Mouse (Mus musculus) liver, adult 2 months (tissue): ENCODE measurements around the gene Usp50. TPM values are rescaled to one million over a fixed set of nuclear protein-coding genes. Genes with fewer than 3 reads are reported as not detected.

Source experiments
- DNase-seq: peaks from one replicate; pipeline ENCODE4 v3.0.0-alpha.2; 2011; ENCODE audit warnings: low read depth, low spot score; ENCODE audit errors: extremely low read depth
- H3K27ac ChIP-seq: fragments of 200-500 bp; replicated peaks from 2 replicates; pipeline ENCODE4 v1.5.1; 2012; ENCODE audit warnings: low read depth, mild to moderate bottlenecking, control low read depth, inconsistent platforms, low read length; ENCODE audit not compliant: insufficient read depth
- H3K27me3 ChIP-seq: fragments of 200-500 bp; 2 replicates; pipeline ENCODE4 v1.6.1; 2012; ENCODE audit warnings: mild to moderate bottlenecking, moderate library complexity, low read length, inconsistent platforms; ENCODE audit not compliant: control insufficient read depth, insufficient read depth
- H3K36me3 ChIP-seq: fragments of 200-500 bp; 2 replicates; pipeline ENCODE4 v1.6.1; 2012; ENCODE audit warnings: low read length, inconsistent platforms; ENCODE audit not compliant: control insufficient read depth, insufficient read depth
- H3K4me1 ChIP-seq: fragments of 200-500 bp; 2 replicates; pipeline ENCODE4 v1.6.1; 2011; ENCODE audit warnings: low read length; ENCODE audit not compliant: control insufficient read depth, insufficient read depth
- H3K4me3 ChIP-seq: fragments of 200-500 bp; 2 replicates; pipeline ENCODE4 v1.5.1; 2011; ENCODE audit warnings: low read depth, mild to moderate bottlenecking, control low read depth, low read length, moderate library complexity; ENCODE audit not compliant: insufficient read depth
- H3K79me2 ChIP-seq: fragments of 200-500 bp; 2 replicates; pipeline ENCODE4 v1.6.1; 2012; ENCODE audit warnings: inconsistent platforms, mild to moderate bottlenecking, low read length, moderate library complexity; ENCODE audit not compliant: control insufficient read depth, insufficient read depth
- H3K9ac ChIP-seq: fragments of 200-500 bp; 2 replicates; pipeline ENCODE4 v1.6.1; 2012; ENCODE audit warnings: low read depth, mild to moderate bottlenecking, control low read depth, inconsistent platforms, low read length
- CTCF ChIP-seq: fragments of 200-500 bp; IDR thresholded peaks from 2 replicates; pipeline ENCODE4 v1.5.1; 2011; ENCODE audit warnings: low read depth, low read length, control low read depth
- POLR2A ChIP-seq: fragments of 200-500 bp; IDR thresholded peaks from 2 replicates; pipeline ENCODE4 v1.6.1; 2011; ENCODE audit warnings: low read length, control low read depth; ENCODE audit not compliant: insufficient read depth; ENCODE audit errors: extremely low read depth
- WGBS: fragments of 180-500 bp; shearing (Covaris S2); methylation state at CpG from one replicate; pipeline ENCODE4 v1.1.7; 2018; 5-methylcytosine and 5-hydroxymethylcytosine counted together
- polyA plus RNA-seq: library from polyadenylated mRNA; depleted of rRNA; stranded (reverse); fragments of >200 nt; gene quantifications from 2 replicates; pipeline ENCODE4 v1.2.3, GENCODE M21; 2012; rRNA removed
- total RNA-seq: library from RNA; depleted of rRNA; stranded (reverse); fragments of >200 nt; gene quantifications from 2 replicates; pipeline ENCODE4 v1.2.3, GENCODE M21; 2014; rRNA removed

Usp50 gene
- total and polyA plus RNA-seq, 2 experiments: 0.53 to 0.55 TPM

DNA sequence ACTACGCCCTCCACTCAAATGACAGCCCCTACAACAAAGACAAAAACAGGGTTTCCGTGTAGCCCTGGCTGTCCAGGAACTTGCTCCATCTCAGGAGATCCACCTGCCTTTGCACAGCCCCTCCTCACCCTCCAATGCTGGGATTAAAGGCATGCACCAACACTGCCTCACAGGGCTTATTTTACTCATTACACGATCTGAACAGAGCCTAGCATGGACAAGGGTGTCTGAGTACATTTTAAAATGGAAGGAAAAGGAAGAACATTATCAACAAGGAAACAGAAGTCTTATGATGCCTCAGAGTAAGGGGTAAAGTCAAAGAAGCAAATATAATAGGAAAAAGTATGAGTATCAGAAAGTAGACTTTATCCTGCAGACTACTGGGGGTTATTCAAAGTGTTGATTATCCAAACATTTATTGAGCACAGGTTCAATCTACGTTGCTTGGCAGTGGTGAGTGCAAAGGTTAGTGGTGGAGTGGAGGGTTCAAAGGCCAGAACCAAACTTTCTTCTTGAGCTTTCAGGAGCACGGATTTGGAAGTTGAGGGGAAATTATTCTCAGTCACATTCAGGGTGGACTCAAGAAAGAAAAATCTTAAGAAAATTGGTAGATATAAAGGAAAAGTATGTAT, 114.5 kb downstream of the Usp50 start:
- no peaks in the 10 kb centered on the region for H3K27me3 ChIP-seq
- 42% methylated on average over 5 of the region's 5 CpGs for WGBS
- peak; percentile 94 for DNase-seq
- H3K9ac ChIP-seq: peak overlapping the region; percentile 4; the same call in 1 of the 2 replicates
- no peak for TF ChIP-seq POLR2A
- peak overlapping the region; percentile 90 for H3K27ac ChIP-seq
- no peaks in the 10 kb centered on the region for H3K36me3 ChIP-seq
- peaks cover 25% of the 10 kb centered on the region; the same call in 1 of the 2 replicates for H3K79me2 ChIP-seq
- H3K4me3 ChIP-seq: no peak overlapping the region
- H3K4me1 ChIP-seq: peaks cover 22% of the 10 kb centered on the region

- Histone ChIP-seq H3K27me3 (no peaks in the 10 kb centered on the region), H3K4me3 (no peak overlapping the region), H3K36me3 (no peaks in the 10 kb centered on the region), H3K27ac (no peak overlapping the region), H3K9ac (no peak overlapping the region), H3K4me1 (peaks cover 10% of the 10 kb centered on the region), H3K79me2 (peaks cover 23% of the 10 kb centered on the region)
- no peak for DNase-seq
- no peak for TF ChIP-seq CTCF
- TF ChIP-seq POLR2A: no peak
- WGBS: 88% methylated on average over 3 of the region's 3 CpGs
Observed at GRCm38 (mm10) chr2:126665984-126666383, 117.3 kb downstream of the Usp50 start.

DNA sequence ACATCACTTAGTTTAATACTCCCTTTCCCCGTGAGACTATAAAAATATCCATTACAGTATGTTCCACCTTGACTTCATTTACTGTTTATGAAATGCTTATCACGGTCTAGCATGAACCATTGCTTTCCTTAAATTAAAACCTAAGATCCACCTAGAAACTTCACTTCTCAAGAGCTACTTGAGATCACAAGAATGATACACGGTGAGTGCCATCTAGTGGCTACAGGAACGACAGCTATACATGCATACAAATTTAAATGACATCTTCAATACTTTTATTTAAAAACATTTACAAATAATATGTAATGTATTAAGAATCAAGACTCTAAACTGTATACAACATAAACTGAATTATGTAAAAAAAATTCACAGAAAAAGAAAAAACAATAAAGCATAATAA, 119.8 kb downstream of the Usp50 start:
- H3K27me3 ChIP-seq: no peaks in the 10 kb centered on the region
- H3K27ac ChIP-seq: no peak overlapping the region
- H3K36me3 ChIP-seq: no peaks in the 10 kb centered on the region
- 39% methylated on average over 4 of the region's 4 CpGs for WGBS
- peaks cover 7% of the 10 kb centered on the region for H3K4me1 ChIP-seq
- DNase-seq: peak; percentile 68
- H3K9ac ChIP-seq: no peak overlapping the region
- H3K79me2 ChIP-seq: peaks cover 17% of the 10 kb centered on the region
- TF ChIP-seq CTCF: peak; percentile 35
- no peak for TF ChIP-seq POLR2A
- H3K4me3 ChIP-seq: no peak overlapping the region

Other genes starting within 250 kb of the Usp50 start
- gene Slc27a2, start 231.1 kb downstream of the Usp50 start, total RNA-seq: 1,190 and 1,397 TPM in 2 replicates
- 912 and 1,036 TPM in 2 replicates for gene Slc27a2, start 231.1 kb downstream of the Usp50 start, polyA plus RNA-seq
- gene Hdc, start 164.2 kb downstream of the Usp50 start, total RNA-seq: 1.1 and 1.8 TPM in 2 replicates
- 0.97 and 1.7 TPM in 2 replicates for gene Hdc, start 164.2 kb downstream of the Usp50 start, polyA plus RNA-seq
- gene Gabpb1, start 107.1 kb downstream of the Usp50 start, total RNA-seq: 4.8 and 5.5 TPM in 2 replicates
- 4.5 and 5.5 TPM in 2 replicates for gene Gabpb1, start 107.1 kb downstream of the Usp50 start, polyA plus RNA-seq
- 23.4 and 26.1 TPM in 2 replicates for gene Usp8, start 76.1 kb downstream of the Usp50 start, total RNA-seq
- gene Usp8, start 76.1 kb downstream of the Usp50 start, polyA plus RNA-seq: 12.2 and 12.5 TPM in 2 replicates
- 41.2 and 46.3 TPM in 2 replicates for gene Trpm7, start 92.8 kb upstream of the Usp50 start, total RNA-seq
- gene Trpm7, start 92.8 kb upstream of the Usp50 start, polyA plus RNA-seq: 3.3 and 3.6 TPM in 2 replicates
- 158 and 174 TPM in 2 replicates for gene Sppl2a, start 149.8 kb upstream of the Usp50 start, total RNA-seq
- 33.3 and 37.6 TPM in 2 replicates for gene Sppl2a, start 149.8 kb upstream of the Usp50 start, polyA plus RNA-seq
- 6.0 and 6.3 TPM in 2 replicates for gene Ap4e1, start 225.2 kb upstream of the Usp50 start, total RNA-seq
- gene Ap4e1, start 225.2 kb upstream of the Usp50 start, polyA plus RNA-seq: 0.87 and 1.3 TPM in 2 replicates